Mouse (Mus musculus): ENCODE results near the gene Atf1.

The Atf1 gene

DNA sequence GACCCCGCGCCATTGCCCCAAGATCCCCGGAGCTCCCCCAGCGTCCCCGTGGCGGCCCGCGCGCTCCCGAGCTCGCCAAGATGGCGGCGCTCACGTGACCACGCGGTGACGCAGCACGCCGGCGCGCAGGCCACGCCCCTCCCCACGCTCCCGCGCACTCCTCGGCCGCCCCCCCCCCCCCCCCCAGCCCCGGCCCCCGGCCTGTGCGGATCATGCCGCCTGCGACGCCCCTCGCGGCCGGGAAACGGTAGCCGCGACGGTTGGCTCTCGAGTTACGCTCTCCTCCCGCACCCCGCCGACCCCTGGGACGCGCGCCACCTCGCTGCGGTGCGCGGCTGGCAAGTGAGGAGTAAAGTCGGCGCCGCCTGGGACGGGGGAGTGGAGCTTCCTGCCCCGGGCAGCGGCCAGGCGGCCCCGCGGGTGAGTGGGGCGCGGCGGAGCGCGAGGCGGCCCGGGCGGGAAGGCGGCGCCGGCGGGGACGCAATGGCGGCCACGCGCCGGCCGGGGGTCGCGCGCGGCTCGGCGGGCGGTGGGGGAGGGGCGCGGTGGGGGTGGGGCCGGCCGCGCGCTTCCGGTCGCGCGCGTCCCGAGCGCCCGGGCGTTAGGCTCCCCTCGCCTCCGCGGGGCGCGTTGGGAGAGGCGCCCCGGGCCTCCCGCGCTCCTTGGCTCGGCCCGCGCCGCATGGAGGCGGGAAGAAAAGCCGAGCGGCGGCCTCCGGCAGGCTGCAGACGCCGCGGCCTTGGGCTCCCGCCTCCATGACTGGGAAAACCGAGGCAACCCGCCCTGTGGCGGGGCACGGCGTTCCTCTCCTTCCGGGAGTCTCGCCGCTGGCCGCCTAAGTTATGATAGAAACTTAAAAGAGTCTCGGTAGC is at the start of gene Atf1:
Atf1 (plus strand) TSS at position 157 of the 872 bp plus-strand sequence.
- peak; percentile 94 for DNase-seq

DNA sequence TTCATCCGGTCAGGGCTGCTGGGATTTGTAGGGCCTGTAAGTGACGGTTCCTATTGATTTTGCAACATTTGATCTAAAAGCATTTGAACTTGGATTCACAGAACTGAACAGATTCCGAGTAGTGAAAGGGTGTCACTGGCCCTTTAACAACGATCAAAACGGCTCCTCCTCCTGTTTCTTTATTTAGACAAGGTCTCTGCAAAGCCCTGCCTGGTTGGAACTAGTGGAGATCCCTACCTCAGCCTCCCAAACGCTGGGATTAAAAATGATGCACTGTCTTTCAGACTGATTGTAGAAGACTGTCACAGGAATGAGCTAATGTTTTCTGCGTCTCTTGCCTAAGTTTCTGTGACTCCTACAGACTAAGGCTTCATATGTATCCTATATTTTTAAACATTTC is 49.1 kb upstream of the Atf1 start:
- DNase-seq, result no peak

DNA sequence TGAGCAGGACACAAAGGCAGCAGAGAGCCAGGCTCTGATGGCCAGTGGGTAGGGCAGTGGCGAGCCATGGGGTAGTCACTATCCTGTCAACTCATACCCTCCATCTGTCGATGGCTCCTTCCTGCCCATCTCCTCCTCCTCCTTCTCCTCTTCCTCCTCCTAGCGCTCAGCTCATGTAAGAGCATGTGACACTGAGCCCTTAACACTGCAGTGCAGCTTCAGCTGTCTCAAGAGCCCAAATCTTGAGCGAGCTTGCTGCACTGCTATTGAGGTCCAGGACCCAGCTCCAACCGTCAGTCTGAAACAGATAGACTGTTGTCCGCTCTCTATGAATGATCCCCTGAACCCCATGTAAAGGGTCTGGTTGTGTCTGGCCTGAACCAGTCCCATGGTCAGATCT is 47.9 kb upstream of the Atf1 start:
- DNase-seq, result no peak

DNA sequence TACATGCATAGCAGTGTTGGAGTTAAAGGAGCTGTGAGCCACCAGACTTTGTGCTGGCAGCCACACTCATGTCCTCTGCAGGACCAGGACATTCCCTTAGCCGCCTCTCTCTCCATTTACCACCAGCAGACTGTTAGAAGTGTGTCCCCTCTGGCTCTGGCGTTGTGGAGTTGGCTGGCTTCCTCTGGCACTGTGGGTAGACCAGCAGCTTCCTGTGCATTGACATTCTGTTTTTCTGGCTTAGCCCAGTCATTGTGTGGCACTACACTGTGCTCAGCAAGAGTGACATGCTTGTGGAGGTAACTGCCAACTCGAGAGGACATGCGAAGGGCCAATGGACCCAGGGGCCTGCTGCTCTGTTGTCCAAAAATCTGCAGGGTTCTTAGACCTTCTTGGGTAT is 47.4 kb upstream of the Atf1 start:
- no peak for DNase-seq

DNA sequence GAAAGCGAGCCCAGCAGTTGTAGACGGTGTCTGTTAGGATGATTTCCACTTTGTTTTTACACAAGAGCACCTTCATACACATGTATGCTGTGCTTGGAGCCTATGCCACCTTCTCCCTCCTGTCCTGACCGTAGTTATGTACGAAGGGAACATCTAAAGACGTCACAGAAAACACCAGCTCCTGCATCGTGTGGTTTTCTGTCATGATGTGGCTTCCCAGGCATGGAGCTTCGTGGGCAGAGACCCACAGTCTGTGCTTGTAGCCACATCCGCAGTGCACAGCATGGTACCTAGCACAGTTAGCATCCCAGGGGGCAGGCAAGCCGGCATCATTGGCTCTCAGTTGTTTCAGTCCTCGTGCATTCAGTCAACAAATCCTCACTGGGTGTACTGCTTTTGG is 45.8 kb upstream of the Atf1 start:
- DNase-seq, result no peak

DNA sequence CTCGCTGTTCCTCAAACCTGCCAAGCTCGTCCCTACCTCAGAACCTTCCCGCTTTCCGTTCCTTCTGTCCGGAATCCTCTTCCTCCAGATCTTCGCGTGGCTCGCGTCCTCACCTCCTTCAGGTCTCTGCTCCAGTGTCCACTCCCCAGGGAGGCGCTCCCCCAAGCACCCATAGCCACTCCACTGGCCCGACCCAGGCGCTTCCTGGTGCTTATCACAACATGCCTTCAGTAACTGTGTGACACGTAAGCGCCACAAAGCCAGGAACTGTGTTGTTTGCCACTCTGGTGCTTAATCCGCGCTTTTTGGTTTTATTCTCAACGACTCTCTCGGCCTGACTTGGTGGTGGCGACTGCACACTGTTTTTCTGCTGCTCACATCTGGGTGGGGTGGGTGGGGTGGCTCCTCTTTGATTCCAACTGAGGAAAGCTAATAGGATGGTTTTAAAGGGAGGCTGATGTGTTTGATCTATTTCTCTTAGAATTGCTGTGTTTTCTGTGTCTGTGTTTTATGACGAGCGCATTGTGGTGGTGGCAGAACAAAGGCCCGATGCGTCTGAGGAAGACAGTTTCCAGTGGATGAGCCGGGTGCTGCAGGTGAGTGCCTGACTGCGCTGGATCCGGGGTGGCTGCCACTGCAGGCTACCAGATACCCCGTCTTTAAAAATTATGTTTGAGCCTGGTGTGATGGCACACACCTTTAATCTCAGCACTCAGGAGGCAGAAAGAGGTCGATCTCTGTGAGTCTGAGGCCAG is 44.9 kb upstream of the Atf1 start:
- no peak for DNase-seq

DNA sequence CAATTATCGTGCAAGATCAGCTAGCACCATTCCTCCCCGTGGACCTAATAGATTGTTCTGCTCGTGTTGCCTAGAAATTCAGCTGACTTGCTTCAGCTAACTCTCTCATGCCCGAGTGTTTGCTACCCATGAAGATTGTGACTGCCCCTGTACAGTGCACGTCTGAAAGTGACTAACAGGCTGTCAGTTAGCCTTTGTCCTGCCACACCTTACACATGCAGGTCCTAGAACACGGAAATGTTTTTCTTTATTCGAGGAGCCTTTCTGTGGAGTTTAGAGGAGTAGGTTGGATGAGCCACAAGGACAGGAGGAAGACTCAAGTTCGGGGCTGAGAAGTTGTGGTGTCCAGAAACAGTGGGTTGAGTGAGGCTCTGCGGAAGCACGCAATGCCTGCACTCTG is 44.1 kb upstream of the Atf1 start:
- DNase-seq, result no peak

DNA sequence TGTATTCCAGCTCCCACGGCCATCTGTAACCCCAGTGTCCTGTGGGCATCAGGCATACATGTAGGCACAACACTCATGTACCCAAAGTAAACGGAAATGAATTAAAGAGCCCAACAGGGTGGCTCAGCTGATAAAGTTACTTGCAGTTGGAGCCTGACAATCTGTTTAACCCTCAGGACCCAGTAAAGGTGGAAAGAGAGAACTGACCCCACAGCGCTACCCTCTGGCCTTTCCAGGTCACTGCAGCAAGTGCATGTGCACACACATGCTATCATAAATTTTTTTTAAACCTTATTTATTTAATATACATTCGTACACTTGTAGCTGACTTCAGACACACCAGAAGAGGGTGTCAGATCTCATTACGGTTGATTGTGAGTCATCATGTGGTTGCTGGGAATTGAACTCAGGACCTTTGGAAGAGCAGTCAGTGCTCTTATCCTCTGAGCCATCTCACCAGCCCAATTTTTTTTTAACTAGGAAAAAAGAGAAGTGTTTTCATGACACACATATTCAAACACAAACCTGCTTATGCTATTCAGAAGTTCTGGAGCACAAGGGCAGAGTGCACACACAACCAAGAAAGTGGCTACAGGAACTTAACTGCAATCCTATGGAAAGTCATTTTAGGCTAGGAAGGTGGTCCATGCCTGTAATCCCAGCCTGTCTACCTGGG is 42.7 kb upstream of the Atf1 start:
- DNase-seq, result peak; percentile 19

DNA sequence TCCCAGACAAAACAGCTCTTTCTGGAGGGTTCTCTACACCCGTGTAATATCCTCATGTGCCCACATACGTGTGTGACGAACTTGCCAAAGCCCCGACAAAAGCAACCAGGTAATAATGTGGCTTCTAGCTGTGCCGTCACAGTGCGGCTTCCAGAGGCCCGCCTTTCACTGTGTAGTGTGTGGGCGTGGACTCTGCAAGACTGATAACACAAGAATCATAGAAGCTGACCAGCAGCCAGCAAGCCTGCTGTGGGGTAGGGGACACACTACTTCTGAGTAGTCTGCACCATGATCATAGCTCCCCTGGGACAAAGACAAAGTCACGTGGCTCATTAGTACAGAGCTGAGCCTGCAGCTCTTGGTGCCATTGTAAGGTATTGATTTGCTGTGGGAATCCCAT is 41.4 kb upstream of the Atf1 start:
- DNase-seq, result no peak

DNA sequence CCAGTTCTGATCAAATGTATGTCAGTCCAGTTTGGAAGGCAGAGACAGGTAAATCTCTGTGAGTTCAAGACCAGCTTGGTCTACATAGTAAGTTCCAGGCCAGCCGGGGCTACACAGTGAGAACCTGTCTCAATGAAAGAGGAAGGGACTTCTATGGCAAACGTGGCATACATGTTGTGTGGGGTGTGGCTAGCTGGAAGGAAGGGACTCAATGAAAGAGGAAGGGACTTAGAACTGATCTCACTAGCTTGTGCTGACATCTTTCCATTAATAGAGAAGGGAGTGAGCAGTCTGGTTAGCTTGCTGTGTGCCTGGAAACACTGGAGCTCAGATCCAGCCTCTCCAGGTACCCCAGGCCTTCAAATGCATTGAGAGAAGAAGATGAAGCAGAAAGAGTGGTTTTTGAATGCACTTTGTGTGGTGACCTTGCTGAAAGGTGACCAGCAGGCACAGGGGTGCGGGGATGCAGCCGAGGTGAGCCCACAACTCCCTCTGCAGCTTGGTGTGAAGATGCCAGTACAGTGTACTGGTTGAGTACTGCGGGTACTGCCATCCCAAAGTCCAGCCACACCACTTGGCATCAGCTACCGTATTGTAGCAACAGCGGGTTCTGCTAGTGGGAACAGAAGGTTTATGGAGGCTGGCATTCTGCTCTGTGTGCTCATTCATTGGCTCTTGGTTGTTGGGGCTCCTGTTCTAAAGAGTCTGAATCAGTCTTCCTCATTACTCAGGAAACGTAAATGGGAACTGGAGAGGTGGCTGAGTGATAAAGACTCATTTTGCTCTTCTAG is 40.5 kb upstream of the Atf1 start:
- DNase-seq, result no peak

DNA sequence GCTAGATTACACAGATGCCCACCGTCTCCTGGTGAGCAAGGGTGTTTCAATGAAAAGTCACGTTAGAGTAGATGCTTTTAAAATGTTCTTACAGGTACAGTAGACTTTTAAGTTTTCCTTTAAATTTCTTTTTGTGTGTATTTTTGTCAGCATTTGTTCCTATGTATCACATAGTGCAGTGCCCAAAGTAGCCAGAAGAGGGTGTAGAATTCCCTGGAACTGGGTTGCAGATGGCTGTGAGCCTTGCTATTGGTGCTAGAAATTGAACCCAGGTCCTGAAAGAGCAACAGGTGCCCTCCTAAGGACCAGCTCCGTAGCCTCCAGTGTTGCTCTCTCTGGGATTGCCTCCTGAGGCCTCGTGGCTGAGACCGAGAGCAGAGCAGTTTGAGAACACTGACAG is 39.1 kb upstream of the Atf1 start:
- peak; percentile 24 for DNase-seq

DNA sequence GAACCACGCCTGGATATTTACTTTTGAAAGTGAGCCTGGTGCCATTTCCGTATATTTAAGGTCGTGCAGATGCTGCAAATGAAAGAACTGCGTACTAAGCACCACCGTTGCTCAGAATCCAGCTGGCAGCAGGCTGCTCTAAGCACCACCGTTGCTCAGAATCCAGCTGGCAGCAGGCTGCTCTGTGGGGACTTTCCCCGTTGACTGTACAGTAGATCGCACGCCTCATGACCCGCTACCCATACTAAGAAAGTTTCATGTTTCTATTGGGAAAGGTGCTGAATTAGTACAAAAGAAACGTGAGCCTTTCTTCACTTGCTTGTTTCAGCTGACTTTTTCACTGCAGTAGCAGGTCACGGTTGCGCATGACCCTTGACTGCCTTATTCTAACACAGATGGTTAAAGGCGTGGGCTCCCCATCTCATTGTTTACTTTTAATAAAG is 38.6 kb upstream of the Atf1 start:
- DNase-seq, result no peak

DNA sequence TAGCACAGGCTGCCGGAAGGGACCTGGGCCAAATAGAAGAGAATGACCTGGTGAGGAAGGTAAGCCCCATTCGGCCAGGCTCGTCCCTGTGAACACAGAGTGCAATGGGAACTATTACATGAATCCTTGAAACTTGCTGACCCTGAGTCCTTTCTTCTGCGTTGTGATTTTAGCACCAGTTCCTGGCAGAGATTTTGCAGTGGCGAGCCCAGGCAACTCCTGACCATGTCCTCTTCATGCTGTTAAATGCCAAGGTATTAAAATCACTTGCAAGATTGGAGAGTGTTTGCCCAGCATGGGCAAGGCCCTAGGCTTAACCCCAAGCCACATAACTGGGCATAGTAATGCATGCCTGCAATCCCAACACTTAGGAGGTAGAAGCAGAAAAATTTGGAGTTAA is 37.5 kb upstream of the Atf1 start:
- no peak for DNase-seq

DNA sequence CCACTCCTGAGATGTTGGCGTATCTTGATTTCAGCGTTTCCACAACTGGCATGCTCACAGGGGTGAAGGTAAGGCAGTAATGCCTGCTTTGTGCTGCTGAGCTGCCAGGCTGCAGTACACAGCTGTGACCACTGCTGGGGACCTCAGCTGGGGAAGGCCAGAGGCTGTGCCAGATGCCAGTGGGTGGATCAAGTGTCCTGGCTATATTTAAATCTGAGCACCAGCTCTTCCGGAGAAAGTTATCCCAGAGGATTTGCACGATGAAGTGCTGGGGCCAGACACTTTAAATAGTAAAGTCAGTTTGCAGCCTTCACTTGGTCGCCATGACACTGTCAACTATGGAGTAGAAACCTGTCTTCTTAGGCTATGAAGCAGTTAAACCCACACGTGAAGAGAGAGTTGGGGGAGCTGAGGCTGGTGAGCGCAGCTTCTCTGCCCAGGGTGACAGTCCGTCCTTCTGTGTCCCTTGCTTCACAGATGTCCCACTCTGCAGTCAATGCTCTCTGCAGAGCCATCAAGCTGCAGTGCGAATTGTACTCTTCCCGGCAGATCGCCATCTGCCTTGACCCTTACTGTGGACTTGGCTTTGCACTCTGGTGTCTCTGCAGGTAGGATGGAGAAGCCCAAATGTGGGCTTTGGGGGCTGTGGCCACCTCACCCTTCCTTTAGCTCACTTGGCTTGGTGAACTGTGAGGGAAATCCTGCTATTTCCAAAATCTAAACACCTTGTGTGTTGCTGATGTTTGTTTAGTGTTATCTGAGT is 28.5 kb upstream of the Atf1 start:
- DNase-seq, result no peak

DNA sequence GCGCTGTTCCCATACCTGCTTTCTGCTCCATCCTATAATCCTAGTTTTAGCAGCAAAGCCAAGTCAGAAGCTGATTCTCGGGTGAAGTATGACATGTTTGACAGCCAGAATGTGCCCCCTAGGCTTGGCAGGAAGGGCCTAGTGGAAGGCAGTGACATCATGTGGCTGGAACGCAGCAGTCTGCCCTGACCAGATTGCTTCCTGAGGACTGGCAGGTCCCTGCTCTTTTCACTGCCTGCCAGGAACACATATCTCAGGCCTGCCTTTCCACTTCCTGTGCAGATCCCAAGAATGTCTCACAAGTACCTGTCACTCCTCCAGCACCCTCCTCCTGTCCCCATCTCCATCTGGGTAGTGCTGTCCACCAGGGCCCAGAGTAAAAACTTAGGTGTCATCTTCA is 27.8 kb upstream of the Atf1 start:
- no peak for DNase-seq

DNA sequence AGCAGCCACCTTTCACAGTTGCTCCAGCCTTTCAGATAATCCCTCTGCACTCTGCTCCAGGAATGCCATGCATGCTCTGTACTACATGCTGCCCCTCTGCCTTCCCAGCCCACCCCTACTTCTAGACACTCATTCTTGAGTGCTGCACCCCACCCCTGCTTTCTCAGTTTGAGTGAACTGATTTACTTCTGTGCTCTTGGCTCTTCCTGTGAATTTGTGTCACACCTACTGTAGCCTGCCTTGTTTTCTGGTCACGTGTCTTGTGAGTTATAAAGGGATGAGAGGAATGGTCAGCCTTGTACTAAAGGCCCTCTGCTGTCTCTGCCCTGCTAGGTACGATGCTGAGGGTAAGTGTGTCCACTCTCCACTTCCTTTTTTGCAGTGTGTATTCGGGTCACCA is 25.8 kb upstream of the Atf1 start:
- no peak for DNase-seq

DNA sequence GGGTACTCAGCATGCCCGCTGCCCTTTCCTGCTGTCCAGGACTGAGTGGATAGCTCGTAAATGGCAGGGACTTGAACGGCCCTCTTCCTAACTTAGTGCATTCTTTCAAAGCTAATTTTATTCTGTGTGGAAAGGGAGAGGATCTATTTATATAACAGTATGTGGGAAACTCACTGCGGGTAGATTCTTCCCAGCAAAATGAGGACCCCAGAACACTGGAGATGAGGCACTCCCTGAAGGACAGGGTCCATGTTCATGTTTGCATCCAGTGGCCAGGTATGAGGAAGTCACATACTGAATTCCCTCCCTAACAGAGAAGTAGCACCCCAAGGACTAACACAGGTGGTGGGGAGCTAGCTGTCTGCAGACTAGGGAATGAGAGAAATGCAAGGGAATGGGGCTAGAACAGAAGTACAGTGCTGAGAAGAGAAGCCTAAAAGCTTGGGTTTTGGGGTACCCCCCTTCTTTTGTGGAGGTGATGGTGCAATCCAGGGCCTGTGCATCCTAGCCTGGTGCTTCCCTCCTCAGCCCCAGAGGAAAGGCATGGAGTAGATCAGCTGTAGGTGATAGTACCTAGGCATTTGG is 25.1 kb upstream of the Atf1 start:
- DNase-seq, result no peak

DNA sequence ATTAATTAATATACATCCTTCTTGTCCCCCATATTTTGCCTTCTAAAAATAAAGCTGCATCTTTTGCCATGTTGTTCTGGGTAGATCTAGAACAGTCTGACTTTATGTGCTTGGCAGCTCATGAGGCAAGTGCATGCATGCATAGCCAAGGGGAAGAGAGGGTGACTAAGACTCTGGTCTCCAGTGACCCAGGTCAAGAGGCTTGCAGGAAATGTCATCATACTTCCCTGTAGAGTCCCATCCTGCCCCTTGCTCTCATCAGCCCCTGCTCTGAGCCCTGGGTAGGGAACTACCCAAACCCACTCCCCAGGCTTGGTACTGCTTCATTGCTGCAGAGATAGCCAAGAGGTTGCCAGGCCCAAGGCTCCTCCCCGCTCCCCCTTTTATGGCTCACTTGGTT is 23.0 kb upstream of the Atf1 start:
- DNase-seq, result no peak

DNA sequence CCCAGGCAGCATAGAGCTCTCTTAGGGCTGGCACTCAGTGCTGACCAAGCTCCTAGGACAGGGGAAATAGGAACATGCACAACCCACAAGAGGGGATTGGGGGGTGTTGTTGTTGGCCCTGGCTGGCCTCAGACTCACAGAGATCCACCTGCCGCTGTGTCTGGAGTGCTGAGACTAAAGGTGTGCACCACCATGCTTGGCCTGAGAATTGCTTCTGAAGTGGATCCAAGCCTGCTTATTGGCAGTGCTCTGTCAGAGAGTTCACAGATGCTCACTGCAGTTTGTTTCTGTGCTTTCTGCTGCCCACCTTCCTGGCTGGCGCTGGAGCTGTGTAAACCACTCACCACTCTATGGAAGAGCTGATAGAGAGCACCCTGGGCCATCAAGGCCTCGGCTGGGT is 17.6 kb upstream of the Atf1 start:
- DNase-seq, result no peak

DNA sequence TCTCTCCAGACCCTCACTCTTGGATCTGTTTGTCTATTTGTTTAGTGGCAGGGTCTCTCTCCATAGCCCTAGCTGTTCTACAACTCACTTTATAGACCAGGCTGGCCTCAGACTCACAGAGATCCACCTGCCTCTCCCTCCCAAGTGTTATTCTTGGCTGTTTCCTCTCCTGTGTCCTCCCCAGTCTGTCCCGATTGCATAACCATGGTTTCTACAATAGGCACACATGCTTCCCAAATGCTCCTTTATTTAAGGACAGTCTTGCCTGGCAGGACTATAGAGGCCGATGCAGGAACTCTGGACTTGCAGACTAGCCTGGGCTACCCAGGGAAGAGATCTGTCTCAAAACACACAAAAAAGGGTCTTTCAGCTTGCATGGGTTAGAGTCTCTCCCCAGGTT is 14.3 kb upstream of the Atf1 start:
- no peak for DNase-seq

DNA sequence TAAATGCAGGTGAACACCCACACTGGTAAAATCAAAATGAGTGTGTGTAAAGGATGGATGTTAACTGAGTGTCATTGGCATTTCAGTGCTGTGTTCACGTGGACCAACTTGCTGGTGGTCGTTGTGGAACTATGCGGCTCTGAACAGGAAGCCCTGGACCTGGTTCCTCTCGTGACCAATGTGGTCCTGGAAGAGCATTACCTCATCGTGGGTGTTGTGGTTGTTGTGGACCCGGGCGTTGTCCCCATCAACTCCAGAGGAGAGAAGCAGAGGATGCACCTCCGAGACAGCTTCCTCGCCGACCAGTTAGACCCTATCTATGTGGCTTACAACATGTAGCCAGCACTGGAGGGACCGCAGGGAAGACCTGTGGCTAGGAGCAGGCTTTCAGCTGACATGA is 12.5 kb upstream of the Atf1 start:
- DNase-seq, result no peak

DNA sequence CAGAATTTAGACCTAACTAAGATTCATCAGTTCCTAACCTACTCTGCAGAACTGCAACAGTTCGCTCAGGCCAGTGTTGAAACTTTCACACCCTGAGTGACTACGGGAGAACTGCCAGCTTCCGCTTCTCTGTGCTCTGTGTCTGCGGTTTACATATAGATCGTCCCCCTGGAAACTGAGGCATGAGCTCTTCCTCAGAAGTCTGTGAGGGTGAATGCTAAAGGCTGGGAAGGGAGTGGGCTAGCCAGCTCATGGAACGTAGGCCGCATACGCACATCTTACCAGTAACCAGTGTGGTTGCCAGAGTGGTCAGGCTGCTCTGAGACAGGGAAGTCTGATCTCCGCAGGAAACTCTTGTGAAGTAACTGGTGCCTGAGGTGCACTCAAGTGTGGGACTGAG is 11.4 kb upstream of the Atf1 start:
- DNase-seq, result no peak
